Mouse (Mus musculus): Measurements from ENCODE around the gene Ncoa6. TPM values are rescaled to one million over a fixed set of nuclear protein-coding genes. Genes with fewer than 3 reads are reported as not detected.

Gene Ncoa6
- polyA plus RNA-seq, 1 experiment from 2014 or later, result 5.0 TPM

- no peak overlapping the region for H3K4me3 ChIP-seq (replicated peaks)
- peak; percentile 78 for ATAC-seq (ENCODE audit: insufficient read depth)
- no peaks in the 10 kb centered on the region for H3K36me3 ChIP-seq (replicated peaks)
- H3K9ac ChIP-seq, result no peak overlapping the region
- H3K9me3 ChIP-seq (replicated peaks), result no peaks in the 10 kb centered on the region
- 0 out of 2 replicates have a peak overlapping the region, but pooled peaks have one; percentile 4 for H3K4me2 ChIP-seq
- H3K4me1 ChIP-seq (replicated peaks), result peaks cover 19% of the 10 kb centered on the region
- H3K27me3 ChIP-seq, result no peaks in the 10 kb centered on the region
- 28% methylated on average over 7 of the region's 7 CpGs for WGBS (ENCODE audit: insufficient replicate concordance)
- peak overlapping the region; percentile 56 for H3K27ac ChIP-seq (replicated peaks)
Measured at GRCm38 (mm10) chr2:155369333-155369883, 104.3 kb downstream of the Ncoa6 start.

- no peak overlapping the region for H3K9ac ChIP-seq
- no peak overlapping the region for H3K4me2 ChIP-seq
- no peaks in the 10 kb centered on the region for H3K27me3 ChIP-seq
- whole genome bisulfite sequencing (ENCODE audit: insufficient replicate concordance), result 48% methylated on average over 7 of the region's 7 CpGs
- H3K4me1 ChIP-seq (replicated peaks), result peaks cover 15% of the 10 kb centered on the region
- H3K4me3 ChIP-seq (replicated peaks), result no peak overlapping the region
- no peak; the same call in 1 of the 2 replicates for ATAC-seq (ENCODE audit: insufficient read depth)
- no peaks in the 10 kb centered on the region for H3K36me3 ChIP-seq (replicated peaks)
- no peak overlapping the region; the same call in 1 of the 2 replicates for H3K27ac ChIP-seq (replicated peaks)
- H3K9me3 ChIP-seq (replicated peaks), result no peaks in the 10 kb centered on the region
Measured at GRCm38 (mm10) chr2:155367635-155368284, 105.9 kb downstream of the Ncoa6 start.

- peak overlapping the region; percentile 74 for H3K4me3 ChIP-seq (replicated peaks)
- H3K4me1 ChIP-seq (replicated peaks), result peaks cover 27% of the 10 kb centered on the region
- whole genome bisulfite sequencing (ENCODE audit: insufficient replicate concordance), result 5% methylated on average over 14 of the region's 14 CpGs
- ATAC-seq (ENCODE audit: insufficient read depth), result peak; percentile 51
- peak overlapping the region; percentile 81 for H3K4me2 ChIP-seq
- peak overlapping the region; percentile 80 for H3K27ac ChIP-seq (replicated peaks)
- H3K27me3 ChIP-seq, result no peaks in the 10 kb centered on the region
- H3K9me3 ChIP-seq (replicated peaks), result no peaks in the 10 kb centered on the region
- H3K36me3 ChIP-seq (replicated peaks), result no peaks in the 10 kb centered on the region
- H3K9ac ChIP-seq, result peak overlapping the region; percentile 41
Measured at GRCm38 (mm10) chr2:155357686-155358399, 115.9 kb downstream of the Ncoa6 start.

- Histone ChIP-seq H3K4me2 (peak within 1 kb of the TSS; percentile 81), H3K9me3 (replicated peaks) (no peaks in the 10 kb centered on the region), H3K36me3 (replicated peaks) (no peaks in the 10 kb centered on the region), H3K27ac (replicated peaks) (peak within 1 kb of the TSS; percentile 80), H3K4me1 (replicated peaks) (peaks cover 30% of the 10 kb centered on the region), H3K27me3 (no peaks in the 10 kb centered on the region), H3K9ac (peak within 1 kb of the TSS; percentile 76), H3K4me3 (replicated peaks) (peak within 1 kb of the TSS; percentile 74)
- WGBS (ENCODE audit: insufficient replicate concordance), result under 1% methylated on average over 38 of the region's 38 CpGs
- ATAC-seq (ENCODE audit: insufficient read depth), result peak; percentile 97
Measured at GRCm38 (mm10) chr2:155356971-155357591, 116.6 kb downstream of the Ncoa6 start, which contains the start of gene Pigu. Gene Pigu, minus strand, starts transcription at chr2:155357430.

- Histone ChIP-seq H3K27ac (replicated peaks) (no peak overlapping the region), H3K9ac (no peak overlapping the region), H3K36me3 (replicated peaks) (no peaks in the 10 kb centered on the region), H3K4me1 (replicated peaks) (peaks cover 30% of the 10 kb centered on the region), H3K27me3 (no peaks in the 10 kb centered on the region), H3K4me2 (no peak overlapping the region), H3K4me3 (replicated peaks) (no peak overlapping the region), H3K9me3 (replicated peaks) (no peaks in the 10 kb centered on the region)
- no peak for ATAC-seq (ENCODE audit: insufficient read depth)
- WGBS (ENCODE audit: insufficient replicate concordance), result 85% methylated on average over 3 of the region's 3 CpGs
Measured at GRCm38 (mm10) chr2:155354402-155354801, 119.3 kb downstream of the Ncoa6 start.

GRCm38 (mm10) chr2:155346670-155347069 is 127.0 kb downstream of the Ncoa6 start:
- no peak for ATAC-seq (ENCODE audit: insufficient read depth)
- no peak overlapping the region for H3K27ac ChIP-seq (replicated peaks)
- H3K4me2 ChIP-seq, result no peak overlapping the region
- peaks cover 4% of the 10 kb centered on the region; the same call in 1 of the 2 replicates for H3K36me3 ChIP-seq (replicated peaks)
- no peaks in the 10 kb centered on the region for H3K27me3 ChIP-seq
- 66% methylated on average over 1 of the region's 1 CpGs for WGBS (ENCODE audit: insufficient replicate concordance)
- H3K4me3 ChIP-seq (replicated peaks), result no peak overlapping the region
- no peak overlapping the region for H3K9ac ChIP-seq
- no peaks in the 10 kb centered on the region for H3K9me3 ChIP-seq (replicated peaks)
- H3K4me1 ChIP-seq (replicated peaks), result no peaks in the 10 kb centered on the region

MicroRNA genes within 50 kb of the gene (microRNA counts, 519-probe panel; counts per million panel counts)
- 2,467 counts per million, percentile 44 among the panel's probes with 10 or more counts for microRNA mmu-miR-695

Small RNA genes lying within 50 kb of the gene (microRNA-seq; reads per million reads assigned to microRNA genes)
- gene Mir695, result not detected

Other genes starting within 250 kb of the Ncoa6 start
- 117 and 119 TPM in 2 replicates for gene Dynlrb1, start 237.4 kb downstream of the Ncoa6 start, polyA plus RNA-seq (2015; fragmentation: Nextera tagmentation; extraction: Ambion mirVana)
- gene Map1lc3a, start 197.6 kb downstream of the Ncoa6 start, polyA plus RNA-seq (2015; fragmentation: Nextera tagmentation; extraction: Ambion mirVana), result 22.2 and 27.7 TPM in 2 replicates
- gene Pigu, start 116.5 kb downstream of the Ncoa6 start, polyA plus RNA-seq (2015; fragmentation: Nextera tagmentation; extraction: Ambion mirVana), result 19.9 and 21.0 TPM in 2 replicates
- 4.1 and 4.6 TPM in 2 replicates for gene Trp53inp2, start 92.8 kb downstream of the Ncoa6 start, polyA plus RNA-seq (2015; fragmentation: Nextera tagmentation; extraction: Ambion mirVana)
- 24.4 and 25.6 TPM in 2 replicates for gene Acss2, start 44.1 kb upstream of the Ncoa6 start, polyA plus RNA-seq (2015; fragmentation: Nextera tagmentation; extraction: Ambion mirVana)
- gene Ggt7, start 44.3 kb upstream of the Ncoa6 start, polyA plus RNA-seq (2015; fragmentation: Nextera tagmentation; extraction: Ambion mirVana), result 0.29 and 0.36 TPM in 2 replicates
- 73.4 and 88.1 TPM in 2 replicates for gene Gss, start 118.9 kb upstream of the Ncoa6 start, polyA plus RNA-seq (2015; fragmentation: Nextera tagmentation; extraction: Ambion mirVana)
- gene Myh7b, start 137.3 kb upstream of the Ncoa6 start, polyA plus RNA-seq (2015; fragmentation: Nextera tagmentation; extraction: Ambion mirVana), result 1.6 and 1.7 TPM in 2 replicates
- gene Trpc4ap, start 218.5 kb upstream of the Ncoa6 start, polyA plus RNA-seq (2015; fragmentation: Nextera tagmentation; extraction: Ambion mirVana), result 51.4 and 56.9 TPM in 2 replicates